Mouse (Mus musculus): ENCODE results near the gene Lclat1.
"Not testable (repeated sequence)": the region's sequence is repeated elsewhere in the genome, so short reads cannot be mapped to it uniquely, and the experiment has no call there.

Lclat1 gene

DNA sequence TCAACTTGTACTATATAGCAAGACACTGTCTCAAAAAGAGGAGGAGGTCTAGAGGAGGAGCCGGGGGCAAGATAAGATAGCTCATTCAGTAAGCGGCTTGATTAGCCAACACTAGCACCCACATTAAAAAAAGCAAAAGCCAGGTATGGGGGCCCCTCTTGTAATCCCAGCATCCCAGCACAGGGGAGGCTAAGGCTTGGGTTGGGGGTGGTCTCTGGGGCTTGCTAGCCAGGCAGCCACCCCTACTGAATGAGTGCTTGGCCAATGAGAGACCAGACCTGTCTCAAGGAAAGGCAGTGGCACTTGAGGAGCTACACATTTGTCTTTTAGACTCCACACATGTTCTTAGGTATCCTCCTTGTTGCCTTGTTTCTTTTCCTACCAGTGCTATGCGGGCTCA is 136.8 kb downstream of the Lclat1 start:
- no peak for DNase-seq (ENCODE audit: low read depth)

- DNase-seq (ENCODE audit: low read depth), result no peak
Observed at GRCm38 (mm10) chr17:73245089-73245684, 137.4 kb downstream of the Lclat1 start.

DNA sequence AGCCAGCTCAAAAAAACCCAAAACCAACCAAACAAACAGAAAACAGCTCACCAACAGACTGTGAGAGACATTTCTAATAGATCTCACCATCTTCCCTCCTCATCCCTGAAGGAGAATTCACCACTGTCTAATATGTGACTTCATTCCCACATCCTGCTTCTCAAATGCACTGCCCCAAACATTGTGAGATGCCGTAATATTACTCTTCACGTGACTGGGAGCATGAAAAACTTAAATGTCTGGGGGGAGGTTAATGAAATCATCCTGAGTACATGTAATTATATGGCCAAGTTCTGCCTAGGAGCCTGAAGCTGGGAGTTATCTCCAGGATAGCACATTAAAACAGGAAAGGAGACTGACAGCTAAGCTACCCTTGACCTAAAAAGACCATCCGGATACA is 138.3 kb downstream of the Lclat1 start:
- no peak for DNase-seq (ENCODE audit: low read depth)

DNA sequence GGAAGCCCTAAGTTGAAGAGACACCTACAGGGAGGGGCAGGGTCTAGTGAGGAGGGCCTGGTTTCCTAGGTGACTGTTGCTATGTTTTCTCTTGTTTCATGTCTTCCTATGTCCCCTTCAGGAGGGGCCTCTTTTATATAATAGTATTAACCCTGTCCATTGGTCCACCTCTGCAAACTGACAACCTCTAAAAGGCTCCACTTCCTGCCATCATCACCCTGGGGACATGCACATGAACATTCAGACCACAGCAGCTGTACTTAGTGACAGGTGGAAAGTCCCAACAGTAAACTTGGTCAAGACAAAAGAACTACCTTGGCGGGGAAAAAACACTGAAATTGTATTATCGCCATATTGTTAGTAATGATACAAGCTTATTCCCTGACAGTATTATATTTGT is 139.1 kb downstream of the Lclat1 start:
- DNase-seq (ENCODE audit: low read depth), result no peak

DNA sequence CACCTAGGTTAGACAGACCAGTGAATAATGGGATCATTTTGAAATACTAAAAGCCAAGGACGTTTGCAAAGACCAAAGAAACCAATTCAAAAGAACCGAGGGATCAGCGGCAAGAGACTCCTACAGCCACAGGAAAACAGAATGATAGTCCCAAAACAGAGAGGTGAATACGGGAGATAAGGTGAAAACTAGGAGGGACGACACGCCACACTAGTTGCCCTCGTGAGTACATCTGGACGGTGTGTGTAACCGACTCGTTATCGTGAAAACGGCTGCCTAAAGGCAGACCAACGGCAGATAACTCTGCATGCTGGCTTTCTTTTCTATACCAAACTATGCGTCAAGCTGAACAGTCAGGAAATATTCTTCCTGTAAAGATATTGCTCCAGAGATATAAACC is 140.0 kb downstream of the Lclat1 start:
- DNase-seq (ENCODE audit: low read depth), result no peak

DNA sequence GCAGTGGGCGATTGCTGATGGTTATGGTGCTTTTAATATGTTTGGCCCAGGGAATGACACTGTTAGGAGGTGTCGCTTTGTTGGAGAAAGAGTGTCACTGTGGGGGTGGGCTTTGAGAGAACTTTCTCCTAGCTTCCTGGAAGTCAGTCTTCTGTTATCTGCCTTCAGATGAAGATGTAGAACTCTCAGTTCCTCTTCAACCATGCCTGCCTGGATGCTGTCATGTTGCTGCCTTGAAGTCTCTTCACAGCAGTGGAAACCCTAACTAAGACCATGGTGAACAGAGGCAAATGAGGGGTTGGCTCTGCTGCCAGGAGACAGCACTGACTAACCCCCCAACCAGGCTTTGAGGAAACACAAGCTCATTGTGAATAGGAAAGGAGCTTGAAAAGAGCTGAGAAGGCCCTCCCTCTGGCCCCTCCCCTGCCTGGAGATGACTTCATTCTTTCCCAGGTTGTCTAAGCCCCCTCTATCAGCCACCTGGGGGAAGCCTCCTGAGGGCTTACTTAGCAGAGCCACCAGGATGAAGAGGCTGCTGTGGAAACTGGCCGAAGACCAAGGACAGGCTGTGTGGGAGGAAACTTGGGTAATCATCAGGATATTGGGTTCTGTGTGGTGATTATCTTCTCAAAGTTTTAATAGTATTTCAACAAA is 142.8 kb downstream of the Lclat1 start:
- DNase-seq (ENCODE audit: low read depth), result no peak

DNA sequence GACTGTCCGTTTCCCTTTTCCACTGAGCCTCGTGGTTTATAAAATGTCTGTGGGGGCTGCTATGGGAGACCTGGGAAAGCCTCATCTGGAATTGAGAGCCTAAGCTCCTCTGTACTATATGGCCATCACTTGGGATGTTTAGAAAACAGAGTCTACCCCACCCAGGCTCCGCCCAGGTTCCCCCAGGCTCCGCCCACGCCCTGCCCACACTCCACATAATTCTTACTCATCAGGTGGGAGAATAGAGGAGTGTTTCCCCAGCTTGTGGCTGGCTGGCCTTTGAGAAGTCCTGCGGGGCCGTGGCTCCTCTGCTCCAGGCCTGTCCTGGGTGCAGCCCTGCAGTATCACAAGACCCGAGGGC is 143.3 kb downstream of the Lclat1 start:
- DNase-seq (ENCODE audit: low read depth), result no peak

- no peak for DNase-seq (ENCODE audit: low read depth)
Observed at GRCm38 (mm10) chr17:73251812-73252608, 144.2 kb downstream of the Lclat1 start.

DNA sequence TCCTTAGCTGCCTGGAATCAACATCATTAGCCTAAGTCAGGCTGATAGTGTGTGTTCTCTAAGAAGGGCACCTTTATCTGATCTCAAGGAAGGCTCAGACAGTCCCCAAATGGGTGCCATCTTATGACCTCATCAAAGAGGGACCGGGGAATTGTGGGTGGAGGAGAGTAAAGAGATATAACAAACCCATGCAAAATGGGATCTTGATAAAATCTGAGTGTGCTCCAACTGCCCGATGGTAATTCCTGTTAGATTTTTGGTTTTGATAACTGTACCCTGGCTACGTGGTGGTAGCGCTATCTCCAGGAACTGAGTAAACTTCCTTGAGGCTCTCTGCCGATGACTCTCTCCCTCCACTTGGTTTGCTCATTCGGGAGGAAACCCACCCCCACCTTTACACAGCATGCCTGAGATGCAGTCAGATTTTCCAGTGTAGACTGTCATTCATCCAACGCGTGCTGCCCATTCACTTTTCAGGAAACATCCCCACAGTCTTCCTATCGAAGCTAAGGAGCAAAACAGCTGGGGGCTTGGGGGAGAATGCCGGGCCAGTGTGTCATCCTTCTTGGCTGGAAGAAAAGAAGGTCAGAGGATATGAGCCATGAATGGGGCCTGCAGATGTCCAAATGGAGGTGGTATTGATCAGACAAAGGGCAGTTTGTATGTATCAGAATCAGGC is 145.6 kb downstream of the Lclat1 start:
- DNase-seq (ENCODE audit: low read depth), result peak; percentile 60

GRCm38 (mm10) chr17:73255801-73256200 is 148.0 kb downstream of the Lclat1 start:
- DNase-seq (ENCODE audit: low read depth), result no peak

DNA sequence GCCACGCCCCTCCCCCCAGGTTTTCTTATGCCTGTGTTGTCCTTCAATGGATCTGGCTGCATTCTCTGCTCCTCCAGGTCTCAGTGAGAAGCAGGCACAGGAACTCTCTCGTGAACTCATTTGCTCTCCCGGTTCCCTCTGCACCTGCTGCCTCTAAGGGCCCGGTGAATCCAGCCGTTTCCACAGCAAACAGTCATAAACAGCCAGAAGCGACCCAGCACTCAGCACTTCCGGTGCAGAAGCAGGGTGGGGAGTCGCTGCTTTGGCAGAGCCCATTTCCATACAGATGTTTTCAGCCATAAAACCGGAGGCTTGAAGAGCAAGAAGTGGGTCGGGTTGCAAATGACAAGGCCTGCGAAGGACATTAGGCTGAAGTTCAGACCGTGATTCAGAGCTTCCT is 150.8 kb downstream of the Lclat1 start:
- no peak for DNase-seq (ENCODE audit: low read depth)

DNA sequence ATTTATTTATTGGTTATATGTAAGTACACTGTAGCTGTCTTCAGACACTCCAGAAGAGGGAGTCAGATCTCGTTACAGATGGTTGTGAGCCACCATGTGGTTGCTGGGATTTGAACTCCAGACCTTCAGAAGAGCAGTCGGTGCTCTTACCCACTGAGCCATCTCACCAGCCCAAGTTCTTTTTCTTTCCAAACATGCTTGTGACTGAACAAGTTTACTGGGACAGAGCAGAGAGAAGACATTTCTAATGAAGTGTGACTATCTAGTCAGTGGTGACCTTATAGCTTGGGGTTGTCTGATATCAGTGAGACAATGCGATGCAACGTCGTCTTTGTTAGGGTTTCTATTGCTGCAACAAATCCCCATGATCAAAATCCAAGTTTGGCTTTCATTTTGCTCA is 151.5 kb downstream of the Lclat1 start:
- DNase-seq (ENCODE audit: low read depth), result not testable (repeated sequence)

DNA sequence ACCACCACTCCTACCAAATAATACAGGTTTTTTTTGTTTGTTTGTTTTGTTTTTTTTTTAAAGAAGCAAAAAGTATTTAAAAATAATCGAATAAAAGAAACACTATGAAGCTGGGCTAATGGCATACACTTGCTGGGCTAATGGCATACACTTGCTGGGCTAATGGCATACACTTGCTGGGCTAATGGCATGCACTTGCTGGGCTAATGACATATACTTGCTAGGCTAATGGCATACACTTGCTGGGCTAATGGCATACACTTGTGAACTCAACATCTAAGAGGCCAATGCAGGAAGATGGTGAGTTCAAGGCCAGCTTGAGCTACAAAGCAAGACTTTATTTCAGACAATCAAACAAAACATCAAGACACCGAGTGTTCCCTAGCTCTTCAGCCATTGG is 154.8 kb downstream of the Lclat1 start:
- DNase-seq (ENCODE audit: low read depth), result no peak

- DNase-seq (ENCODE audit: low read depth), result peak; percentile 99
Observed at GRCm38 (mm10) chr17:73263077-73263501, 155.3 kb downstream of the Lclat1 start.

GRCm38 (mm10) chr17:73270871-73271796 is 163.3 kb downstream of the Lclat1 start:
- DNase-seq (ENCODE audit: low read depth), result no peak

GRCm38 (mm10) chr17:73271797-73272600 is 164.2 kb downstream of the Lclat1 start:
- no peak for DNase-seq (ENCODE audit: low read depth)

DNA sequence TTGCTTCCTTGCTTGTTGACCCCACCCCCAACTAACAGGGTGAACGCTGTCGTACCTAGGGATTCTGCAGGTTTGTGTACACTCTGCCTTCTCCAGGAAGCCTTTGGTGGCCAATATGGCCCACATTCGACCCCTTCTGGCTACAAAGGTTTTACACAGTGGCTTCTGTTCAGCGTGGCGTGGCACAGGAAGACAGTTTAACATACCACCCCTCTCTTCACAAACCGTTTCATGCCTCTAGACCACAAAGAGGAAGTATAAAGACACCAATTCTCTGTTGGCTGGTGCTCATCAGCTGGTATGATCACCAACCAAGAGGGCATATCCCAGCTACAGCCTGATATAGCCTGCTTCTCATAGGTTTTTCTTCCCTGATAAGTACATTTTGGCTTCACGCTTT is 166.0 kb downstream of the Lclat1 start:
- no peak for DNase-seq (ENCODE audit: low read depth)

DNA sequence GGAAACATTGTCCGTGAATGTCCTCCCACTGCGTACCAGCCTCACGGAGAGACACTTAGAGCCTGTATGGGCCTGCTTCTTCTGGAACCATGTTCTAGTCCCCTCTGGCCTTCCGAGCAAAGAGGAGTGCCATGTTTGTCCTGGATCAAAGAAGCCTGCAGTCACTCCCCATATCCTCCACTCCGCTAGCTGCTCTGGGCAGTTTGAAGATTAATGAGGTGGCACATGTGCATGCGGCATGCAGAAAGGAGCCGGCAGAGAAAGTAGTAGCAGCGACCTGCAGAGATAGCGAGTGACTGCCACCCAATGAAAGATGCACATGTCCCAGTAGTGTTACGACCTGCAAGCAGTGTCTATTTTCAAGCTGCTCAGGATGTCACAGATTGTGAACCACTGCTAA is 167.3 kb downstream of the Lclat1 start:
- no peak for DNase-seq (ENCODE audit: low read depth)

- no peak for DNase-seq (ENCODE audit: low read depth)
Observed at GRCm38 (mm10) chr17:73277770-73278169, 170.0 kb downstream of the Lclat1 start.

DNA sequence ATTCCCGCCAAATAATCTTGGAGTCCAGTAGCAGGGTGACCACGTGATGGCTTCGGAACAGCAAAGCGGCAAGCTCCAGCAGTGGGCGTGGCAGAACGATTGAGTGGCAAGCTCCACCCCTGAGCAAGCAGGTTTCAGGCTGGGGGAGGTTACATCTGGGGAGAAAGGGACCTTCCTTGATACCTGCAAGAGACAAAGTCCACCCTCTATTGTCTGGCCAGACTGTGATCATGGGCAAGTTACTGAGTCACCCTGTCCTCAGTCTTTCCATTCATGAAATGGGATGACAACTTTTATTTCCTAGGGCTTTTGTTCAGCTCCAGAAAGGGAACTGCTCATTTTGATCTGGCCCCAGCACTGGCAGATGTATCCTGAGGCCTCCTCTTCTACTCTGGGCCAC is 174.9 kb downstream of the Lclat1 start:
- not testable (repeated sequence) for DNase-seq (ENCODE audit: low read depth)

DNA sequence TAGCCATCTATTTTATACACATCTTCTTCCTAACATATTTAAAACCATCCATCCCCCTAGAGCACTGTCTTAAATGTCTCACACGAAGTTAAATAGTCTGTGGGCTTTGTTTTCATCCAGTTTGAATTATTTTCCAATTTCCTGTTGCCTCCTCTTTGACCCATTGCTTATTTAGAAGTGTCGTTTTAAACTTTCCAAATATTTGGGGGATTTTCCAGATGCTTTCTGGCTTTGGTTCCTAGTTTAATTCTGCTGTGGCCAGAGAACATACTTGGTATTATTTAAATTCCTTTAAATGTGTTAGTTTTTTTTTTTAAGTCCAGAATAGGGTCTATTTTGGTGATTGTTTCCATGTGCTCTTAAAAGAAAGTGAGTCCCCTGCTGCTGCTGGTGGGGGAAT is 176.5 kb downstream of the Lclat1 start:
- DNase-seq (ENCODE audit: low read depth), result no peak

All from fibroblast of lung, adult 2 months (primary cell).